Mouse (Mus musculus): ENCODE measurements at regions not wholly inside any gene's neighbourhood (a gene's known extent, or its start where the extent isn't known, plus 50 kb on each side); places are given as distances from the start of the nearest gene placed in this dataset.

DNA sequence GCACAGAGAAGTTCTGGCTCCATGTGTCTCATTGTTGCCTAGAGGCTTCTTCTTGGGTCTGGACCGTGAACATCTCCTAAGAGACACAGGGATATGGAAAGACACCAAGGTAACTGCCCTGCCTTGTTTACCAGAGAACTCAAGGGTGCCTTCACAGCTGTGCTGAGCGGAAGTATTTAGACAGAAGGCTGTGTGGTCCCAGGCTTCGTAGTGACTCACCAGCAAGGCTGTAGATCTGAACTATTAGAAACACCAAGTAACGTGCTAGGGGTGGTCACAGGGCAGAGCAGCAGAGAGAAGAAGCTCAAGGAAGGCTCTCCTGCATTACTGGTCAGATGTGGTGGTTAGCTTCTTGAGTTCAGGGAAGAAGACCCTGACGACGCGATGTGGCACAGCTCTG, 51.6 kb upstream of the Lpp start:
- no peak for DNase-seq (ENCODE audit: low spot score)

DNA sequence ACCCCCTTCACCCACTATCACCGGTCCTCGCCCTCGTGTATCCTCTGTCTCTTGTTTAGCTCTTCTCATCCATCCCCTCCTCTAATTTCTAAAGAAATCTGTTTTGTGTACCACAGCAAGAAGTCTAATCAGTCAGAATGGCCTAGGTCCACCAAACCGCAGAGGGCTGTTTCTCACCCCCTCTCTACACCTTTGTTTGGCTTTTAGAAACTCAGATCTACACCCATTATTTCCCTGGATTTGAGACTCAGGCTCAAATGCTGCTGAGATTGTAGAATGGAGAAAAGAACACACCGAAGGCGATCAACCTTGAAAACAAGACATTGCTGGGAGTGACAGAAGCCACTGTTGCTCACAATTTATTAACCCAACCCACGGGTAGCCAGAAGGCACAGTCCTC, 52.7 kb upstream of the Lpp start:
- no peak for DNase-seq (ENCODE audit: low spot score)

DNA sequence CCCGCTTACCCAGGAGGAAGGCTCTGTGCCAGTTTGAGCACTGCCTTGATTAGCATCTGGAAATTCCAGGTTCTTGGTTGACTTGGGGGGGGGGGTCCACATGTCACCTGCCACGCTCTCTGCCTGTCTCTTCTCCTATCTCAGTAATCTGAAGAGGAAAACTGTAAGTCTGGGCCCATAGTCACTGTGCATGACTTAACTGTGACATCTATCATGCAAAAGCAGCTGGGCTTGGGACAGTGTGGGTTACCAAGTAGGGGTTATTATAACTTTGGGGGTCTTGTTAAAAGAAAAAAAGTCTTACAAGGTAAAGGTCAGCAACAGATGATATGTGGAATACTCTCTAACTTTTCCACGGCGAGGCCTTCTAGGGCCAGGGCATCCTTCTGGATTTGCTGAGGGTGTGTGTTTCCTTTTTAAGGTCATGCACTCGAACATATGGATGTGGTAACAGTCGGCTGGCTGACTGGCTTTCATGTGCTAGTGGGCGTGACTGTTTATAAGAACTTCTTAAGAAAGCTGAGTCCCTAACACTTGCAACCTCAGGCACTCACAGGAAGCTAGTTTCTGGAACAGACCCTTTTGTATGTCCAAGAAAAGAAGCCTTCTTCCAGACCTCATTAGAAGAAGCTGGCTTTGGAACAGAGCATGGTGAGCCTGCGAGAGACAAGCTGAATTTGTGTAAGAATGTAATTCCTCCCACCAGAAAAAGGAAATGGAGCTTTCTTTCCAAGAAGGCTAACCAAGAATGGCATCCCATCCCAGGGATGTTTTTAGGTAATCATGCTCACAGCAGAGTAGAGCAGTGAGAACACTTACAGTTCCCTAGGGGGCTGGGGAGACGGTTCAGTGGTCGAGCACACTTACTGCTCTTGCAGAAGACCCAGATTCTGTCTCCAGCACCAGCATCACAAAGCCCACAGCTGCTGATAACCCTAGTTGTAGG, 53.7 kb upstream of the Lpp start:
- DNase-seq (ENCODE audit: low spot score), result no peak

DNA sequence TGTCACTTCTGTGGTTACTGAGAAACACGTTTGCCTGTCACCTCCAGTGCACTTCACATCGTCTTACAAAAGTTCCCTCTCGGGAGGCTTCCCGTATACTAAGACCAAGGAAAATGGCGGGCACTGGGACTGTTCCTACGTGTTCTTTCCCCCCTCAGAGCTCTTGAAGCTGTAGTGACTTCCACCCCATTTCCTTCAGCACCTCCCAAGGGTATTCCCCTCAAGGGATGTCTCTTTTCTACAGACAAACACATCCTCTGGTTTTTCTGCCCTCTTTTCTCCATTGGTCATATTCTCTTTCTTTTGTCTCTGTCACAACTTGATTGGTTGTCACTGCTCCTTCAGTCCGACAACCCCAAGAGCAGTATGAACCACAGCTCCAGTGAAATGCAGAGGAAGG, 54.9 kb upstream of the Lpp start:
- DNase-seq (ENCODE audit: low spot score), result no peak

DNA sequence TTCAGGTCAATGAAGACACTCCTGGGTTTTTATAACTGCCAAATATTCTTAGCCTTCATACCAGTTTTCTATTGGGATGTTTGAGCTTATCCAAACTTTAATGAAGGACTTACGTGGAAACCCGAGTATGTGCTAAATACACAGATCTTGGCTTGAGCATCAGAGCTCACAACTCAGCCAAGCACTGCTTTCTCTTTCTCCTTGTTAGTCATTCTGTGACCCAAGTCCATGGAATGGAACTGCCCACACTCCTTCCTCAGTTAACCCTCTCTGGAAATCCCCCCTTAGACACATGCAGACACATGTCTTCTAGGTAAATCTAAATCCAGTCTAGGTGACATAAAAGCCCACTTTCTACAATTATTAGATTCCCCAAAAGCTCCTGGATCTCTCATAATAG, 58.9 kb upstream of the Lpp start:
- no peak for DNase-seq (ENCODE audit: low spot score)

DNA sequence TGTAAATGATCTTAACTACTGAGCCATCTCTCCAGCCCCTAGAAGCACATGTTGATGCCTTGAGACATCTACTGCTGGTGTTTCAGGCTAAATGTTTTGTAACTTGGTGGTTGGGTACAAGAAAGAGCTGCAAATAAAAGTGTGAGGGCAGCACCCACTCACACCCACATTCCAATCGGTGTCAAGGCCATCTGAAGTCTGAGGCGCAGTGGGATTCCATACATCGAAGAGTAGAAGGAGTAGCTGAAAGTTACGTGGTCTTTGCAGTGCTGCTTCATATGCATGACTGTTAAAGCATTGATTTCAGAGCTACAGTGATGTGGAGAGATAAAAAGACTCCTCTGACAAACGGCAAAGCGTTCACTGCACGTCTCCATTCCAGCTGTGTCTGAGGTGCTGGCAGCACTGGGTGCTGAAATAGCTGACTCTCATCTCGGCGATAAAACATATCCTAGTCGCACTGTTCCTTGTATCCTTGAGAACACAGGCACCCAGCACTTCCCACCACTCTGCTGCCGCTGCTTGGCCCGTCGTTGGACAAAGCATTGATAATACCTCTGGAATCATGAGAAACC, 61.8 kb upstream of the Lpp start:
- DNase-seq (ENCODE audit: low spot score), result no peak

DNA sequence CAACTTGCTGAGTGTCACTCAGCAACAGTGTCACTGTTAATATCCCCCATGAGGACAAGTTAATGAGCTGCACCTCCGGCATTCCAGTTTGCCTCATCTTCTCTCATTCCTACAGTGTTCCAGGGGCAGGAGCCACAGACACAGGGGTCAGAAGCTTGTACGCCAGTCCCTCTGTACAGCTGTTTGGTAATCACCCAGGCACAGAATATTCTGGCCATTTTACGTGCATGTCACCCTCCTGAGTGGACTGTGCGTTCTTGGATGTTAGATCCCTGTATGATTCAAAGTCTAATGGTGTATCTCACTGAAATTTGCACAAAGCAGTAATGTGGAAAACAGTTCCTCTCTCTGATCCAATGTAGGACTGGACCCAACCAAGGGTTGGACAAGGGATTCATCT, 66.7 kb upstream of the Lpp start:
- DNase-seq (ENCODE audit: low spot score), result no peak

DNA sequence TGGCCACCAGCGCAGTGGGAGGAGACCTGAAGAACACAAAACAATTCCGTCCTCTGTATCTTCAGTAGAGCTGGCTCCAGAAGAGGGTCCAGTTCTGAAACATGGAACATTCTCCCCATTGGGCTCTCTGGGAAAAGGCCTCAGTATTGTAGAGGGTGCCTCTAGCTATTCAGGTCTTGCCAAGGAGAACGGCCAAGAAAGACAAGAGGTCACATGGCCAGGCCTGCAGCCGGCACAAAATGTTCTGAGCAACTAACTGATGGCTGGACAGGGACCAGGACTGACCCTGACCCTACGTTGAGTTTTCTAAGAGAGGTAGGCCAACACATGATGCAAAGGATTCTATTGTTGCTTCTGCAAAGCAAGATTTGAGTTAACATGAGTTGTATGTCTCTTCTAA, 67.3 kb upstream of the Lpp start:
- DNase-seq (ENCODE audit: low spot score), result peak; percentile 38

DNA sequence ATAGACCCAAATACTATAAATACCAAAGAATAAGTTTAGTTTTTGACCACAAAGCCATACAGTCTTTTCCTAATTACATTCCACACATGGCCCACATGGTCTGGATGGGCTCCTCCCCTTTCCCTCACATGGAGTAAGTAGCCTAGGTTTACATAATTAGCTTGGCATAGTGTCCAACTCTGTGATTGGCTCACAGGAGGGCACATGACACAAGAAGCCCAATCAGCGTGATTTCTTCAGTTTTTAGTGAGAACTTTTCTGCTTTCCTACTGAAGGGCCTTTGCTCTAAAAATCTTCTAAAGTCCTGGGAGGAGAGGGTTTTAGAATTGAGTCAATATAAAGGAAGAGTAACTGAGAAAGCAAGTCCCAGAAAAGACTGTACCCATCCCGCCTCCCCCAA, 68.4 kb upstream of the Lpp start:
- peak; percentile 12 for DNase-seq (ENCODE audit: low spot score)

DNA sequence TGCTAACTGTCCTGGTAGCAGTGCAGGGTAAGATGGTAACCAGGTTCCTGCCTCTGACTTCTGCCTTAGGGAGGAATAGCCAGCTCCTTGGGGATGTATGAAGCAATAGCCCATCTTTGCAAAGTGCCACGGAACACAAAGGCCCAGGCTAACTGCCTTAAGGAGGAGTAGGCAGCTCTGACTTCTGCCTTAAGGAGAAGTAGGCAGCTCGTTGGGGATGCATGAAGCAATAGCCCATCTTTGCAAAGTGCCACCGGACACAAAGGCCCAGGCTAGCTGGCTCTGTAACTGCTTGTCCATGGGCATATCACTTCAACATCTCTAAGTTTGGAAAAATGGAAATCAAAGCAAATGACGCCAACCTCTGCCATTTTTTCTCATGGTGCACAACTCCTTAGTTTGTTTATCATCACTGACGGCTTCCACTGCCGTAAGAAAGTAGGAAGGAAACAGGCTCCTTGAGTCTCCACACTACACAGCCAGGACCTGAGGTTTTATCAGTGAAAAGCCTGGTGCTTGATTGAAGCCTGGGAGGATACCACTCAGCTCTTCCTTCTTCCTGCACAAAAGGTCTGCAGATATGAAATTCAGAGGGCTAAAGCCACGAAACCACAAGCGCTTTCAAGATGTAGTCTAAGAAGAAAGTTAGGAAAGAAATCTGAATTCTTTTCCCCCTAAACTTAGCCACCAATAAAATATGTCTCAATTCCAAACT, 74.4 kb upstream of the Lpp start:
- no peak for DNase-seq (ENCODE audit: low spot score)

DNA sequence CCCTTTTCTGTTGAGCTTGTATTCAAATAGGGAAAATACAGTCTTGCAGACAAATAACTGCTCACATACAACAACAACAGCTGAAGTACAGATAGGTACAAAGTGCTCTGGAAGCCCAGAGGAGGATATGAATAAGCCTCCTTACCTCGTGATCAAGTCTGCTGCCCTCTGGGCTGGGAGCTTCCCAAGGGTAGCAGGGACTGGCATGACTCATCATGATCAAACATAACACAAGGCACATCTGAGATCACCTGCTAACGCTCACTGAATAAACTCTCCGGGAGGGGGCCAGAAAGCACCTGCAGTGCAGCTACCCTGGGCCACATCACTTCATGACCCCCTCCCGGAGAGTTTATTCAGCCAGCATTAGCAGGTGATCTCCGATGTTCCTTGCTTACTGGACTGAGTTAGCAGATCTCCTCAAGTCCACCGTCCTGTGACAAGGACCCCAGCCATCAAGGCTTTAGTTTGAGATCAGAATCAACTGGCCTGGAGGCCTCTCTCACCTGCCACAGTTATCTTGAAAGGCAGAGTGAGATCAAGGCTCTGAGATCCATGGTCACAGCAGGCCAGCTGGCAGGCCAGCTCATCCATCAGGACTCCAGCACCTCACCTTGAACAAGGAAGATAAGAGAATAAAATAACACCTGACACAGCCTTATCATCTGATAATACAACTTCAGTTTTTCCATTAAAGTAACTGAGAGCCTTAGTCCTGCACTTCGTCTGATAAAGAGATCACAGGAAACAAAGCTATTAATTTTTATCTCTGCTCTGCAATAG, 79.6 kb upstream of the Lpp start:
- no peak for DNase-seq (ENCODE audit: low spot score)

DNA sequence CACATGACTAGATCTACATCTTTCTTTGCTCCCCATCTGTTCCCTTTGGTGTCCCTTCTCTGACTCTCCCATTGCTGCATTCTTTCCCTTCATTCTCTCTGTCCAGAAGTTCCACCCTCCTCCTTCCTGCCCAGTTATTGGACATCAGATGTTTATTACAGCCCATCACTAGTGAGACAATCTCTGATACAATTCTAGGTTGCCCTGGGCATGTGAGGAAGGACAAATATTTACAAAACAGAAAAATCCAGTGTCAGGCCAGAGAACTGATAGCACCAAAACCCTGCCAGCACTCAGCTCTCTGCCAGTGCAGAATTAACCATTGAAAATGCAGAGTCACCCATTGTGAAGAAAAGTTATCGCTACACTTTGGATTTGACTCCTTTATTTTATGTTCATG, 87.9 kb upstream of the Lpp start:
- DNase-seq (ENCODE audit: low spot score), result peak; percentile 19

DNA sequence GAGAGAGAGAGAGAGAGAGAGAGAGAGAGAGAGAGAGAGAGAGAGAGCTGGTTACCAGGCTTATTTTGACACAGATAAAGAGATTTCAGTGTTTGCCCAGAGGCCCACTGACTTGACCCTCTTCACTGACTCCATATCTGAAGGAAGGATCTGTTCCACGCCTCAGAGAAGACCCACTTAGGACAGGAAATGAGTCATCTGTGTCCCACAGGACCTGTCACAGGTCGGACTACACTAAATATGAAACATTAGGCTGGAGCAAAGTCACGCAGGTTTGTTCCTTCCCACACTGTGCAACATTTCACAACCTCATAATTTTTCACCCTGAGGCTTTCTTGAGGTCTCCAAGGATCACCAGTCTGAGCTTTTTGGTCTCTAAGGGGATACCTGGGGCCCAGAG, 96.5 kb upstream of the Lpp start:
- DNase-seq (ENCODE audit: low spot score), result no peak

DNA sequence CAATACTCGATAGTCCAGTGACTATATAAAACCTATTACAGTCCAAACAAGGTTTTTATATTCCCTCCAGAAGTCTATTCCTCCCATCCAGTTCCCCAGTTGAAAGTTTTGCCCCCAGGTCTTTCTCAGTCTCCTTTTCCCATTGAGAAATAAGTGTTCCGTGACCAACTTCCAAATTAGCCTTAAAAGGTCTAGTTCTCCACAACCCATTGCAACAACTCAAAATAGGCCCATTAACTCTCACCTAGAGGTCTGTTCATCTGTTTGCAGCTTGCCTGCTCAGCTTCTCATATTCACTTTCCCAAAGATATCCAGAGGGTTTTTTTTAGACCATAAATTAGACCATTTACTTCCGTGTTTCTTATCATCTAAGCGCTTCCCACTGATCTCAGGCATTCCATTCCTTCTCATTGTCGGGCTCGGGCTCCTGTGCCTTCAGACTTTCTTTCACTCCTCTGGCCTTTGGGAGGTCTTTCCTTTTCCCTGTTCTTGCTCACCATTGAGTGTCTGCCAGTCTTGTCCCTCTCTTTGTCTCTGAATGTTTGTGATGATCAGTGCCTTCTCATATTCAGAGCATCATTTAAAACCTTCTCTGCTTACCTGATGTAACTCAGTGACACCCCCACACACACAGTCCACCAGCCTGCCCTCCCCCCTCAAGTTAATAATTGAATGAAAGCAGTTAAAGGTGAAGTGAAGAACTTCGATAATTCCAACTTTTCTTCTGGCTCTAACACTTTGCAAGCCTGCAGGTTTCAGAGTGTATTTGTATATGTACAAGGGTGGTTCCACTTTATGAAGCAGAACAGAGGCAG, 97.5 kb upstream of the Lpp start:
- DNase-seq (ENCODE audit: low spot score), result peak; percentile 53

DNA sequence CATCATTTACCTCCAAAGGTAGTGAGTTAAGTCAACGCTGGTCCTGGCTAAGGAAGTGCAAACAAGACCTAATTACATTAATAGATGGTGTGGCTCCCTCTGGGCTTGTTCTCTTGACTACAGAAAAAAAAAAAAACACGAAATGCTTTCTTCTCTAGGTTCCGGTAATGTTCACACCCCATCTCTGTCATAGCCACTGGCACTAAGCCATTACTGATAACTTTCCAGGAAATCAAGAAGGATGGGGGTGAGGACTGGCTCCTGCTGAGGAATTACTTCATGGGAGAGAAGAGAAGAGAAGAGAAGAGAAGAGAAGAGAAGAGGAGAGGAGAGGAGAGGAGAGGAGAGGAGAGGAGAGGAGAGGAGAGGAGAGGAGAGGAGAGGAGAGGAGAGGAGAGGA, 109.1 kb upstream of the Lpp start:
- DNase-seq (ENCODE audit: low spot score), result peak; percentile 54

DNA sequence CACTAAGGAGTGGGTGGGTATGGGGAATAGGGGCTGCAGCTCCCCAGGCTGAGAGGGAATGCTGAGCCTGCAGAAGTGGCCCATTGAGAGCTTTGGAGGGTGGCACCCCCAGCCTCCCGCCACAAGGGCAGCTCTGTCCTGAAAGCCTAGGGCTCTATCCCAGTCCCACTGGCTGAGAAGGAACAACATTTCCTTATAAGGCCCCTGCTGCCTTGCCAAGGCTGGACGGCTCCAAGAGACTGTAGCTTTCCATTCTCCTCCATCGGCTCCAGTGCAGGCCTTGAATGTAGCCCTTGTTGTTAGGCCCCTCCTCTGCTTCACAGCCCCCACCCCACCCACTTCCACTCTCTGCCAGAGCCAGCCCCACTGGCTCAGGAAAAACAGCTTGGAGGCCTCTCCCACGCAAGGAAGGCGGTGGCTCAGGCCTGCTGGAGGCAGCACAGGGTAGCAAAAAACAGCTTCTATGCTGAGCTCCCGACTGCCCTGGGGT, 111.1 kb upstream of the Lpp start:
- DNase-seq (ENCODE audit: low spot score), result peak; percentile 96

DNA sequence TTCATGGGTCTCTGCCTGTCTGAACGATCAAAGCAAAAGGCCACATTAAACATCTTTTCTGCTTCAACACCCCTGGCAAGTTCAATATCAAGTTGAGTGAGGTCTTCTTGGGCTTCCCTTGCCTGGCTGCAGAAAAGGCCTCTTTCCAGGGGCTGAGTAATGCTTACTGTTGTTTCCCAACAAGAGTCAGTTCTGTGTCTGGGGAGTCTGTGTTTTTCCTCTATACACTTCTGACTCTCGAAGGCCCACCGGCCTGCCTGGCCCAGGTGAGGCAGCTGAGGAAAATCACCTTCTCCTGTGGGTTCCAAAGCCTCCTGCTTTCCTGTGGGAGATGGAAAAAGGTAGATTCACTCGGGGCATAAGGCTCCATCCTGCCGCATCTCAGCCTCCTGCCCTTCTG, 111.7 kb upstream of the Lpp start:
- DNase-seq (ENCODE audit: low spot score), result peak; percentile 30

DNA sequence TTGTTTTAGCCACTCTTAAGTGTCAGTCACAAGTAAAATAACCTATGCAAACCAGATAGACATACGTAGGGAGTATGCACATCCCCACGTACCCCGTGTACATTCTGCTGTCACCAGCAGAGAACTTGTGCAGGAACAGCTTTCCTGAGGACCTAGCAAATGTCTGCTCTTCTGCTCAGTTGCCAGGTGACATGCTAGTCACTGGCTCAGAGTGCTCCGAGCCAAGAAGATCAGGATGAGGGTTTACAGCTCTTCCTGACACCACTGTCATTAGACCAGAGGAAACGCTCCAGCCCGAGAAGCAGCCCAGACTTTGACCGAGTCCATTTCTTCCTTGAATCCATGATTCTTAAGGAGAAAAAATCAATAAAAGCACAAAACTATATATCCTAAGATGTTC, 115.5 kb upstream of the Lpp start:
- no peak for DNase-seq (ENCODE audit: low spot score)

DNA sequence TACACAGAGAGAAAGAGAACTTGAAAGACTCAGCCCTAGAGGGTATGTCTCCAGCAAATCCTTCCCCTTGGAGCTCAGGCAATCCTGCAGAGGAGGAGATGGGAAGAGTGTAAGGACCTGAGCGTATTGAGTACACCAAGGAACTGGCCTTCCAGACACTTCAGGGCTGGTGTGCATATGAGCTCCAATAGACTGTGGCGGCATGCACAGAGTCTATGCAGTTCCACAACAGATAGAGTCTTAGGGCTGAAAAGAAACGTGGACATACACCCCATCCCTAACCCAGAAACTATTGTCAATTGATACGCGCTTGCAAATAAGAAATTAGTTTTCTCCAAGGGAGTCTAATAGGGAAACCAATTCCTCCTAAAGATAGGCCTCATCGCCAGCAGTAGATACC, 130.6 kb upstream of the Lpp start:
- no peak for DNase-seq (ENCODE audit: low spot score)

DNA sequence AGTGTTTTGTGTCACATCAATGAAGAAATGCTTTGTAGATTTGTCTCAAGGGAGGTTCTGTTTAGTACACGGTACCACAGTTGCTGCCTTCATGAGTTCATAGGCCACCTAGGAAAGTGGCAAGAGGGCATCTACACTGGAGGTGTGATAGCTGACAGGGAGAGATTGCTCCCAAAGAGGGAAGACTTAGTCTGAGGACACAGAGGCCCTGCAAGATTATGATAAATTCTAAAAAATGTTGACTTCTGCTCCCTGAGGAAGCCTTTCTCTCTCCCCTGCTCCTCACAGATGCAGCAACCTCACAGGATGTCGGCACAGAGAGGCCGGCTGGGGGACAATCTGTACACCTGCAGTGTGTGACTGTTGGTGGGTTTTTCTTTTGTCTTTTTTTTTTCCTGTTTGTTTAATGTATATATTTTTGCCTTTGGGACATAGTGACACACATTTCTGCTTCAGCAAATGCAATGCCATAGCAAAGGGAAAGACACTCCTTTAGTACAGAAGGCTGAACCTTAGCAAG, 133.5 kb upstream of the Lpp start:
- DNase-seq (ENCODE audit: low spot score), result no peak

DNA sequence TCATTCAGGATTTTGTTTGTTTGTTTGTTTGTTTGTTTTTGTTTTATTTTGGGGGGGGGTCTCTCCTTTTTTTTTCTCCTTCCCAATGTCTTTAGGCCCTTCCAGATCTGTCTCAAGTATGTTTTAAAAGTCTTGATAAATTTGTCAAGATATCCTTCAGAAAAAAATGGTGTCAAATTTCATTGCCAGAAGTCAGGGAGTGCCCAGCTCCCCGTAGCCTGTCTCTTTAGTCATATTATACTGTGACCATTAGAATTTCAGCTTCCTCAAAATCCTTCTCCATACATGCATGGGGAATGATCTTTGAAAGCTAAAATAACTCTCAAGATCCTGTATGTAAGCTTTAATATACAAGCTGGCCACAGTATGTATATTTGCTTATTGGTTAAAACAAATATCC, 134.3 kb upstream of the Lpp start:
- DNase-seq (ENCODE audit: low spot score), result no peak

Measured in adipocyte (in vitro differentiated cells).